Mouse (Mus musculus): ENCODE data around the gene 9130409I23Rik. TPM values are rescaled to one million over a fixed set of nuclear protein-coding genes. Genes with fewer than 3 reads are reported as not detected.
A peak's percentile ranks its signal among the peaks of the same experiment; 100 is the strongest.

9130409I23Rik gene
- polyA plus RNA-seq, 1 experiment from 2014 or later, result not detected

GRCm38 (mm10) chr1:181039652-181040051 is 11.4 kb upstream of the 9130409I23Rik start:
- H3K4me1 ChIP-seq, result no peaks in the 10 kb centered on the region
- no peak for ATAC-seq (ENCODE audit: low FRiP score, low read depth)
- H3K9ac ChIP-seq, result no peak overlapping the region
- no peak overlapping the region for H3K4me3 ChIP-seq
- H3K27ac ChIP-seq, result no peak overlapping the region
- WGBS, result 13% methylated on average over 4 of the region's 4 CpGs
- no peaks in the 10 kb centered on the region for H3K36me3 ChIP-seq
- H3K4me2 ChIP-seq (replicated peaks), result peak overlapping the region; percentile 42
- peaks cover 7% of the 10 kb centered on the region; the same call in 1 of the 2 replicates for H3K27me3 ChIP-seq
- no peaks in the 10 kb centered on the region for H3K9me3 ChIP-seq

GRCm38 (mm10) chr1:181047520-181047919 is 3.5 kb upstream of the 9130409I23Rik start:
- Histone ChIP-seq H3K27ac (no peak overlapping the region), H3K4me2 (replicated peaks) (no peak overlapping the region), H3K27me3 (no peaks in the 10 kb centered on the region), H3K4me1 (no peaks in the 10 kb centered on the region), H3K36me3 (no peaks in the 10 kb centered on the region), H3K4me3 (no peak overlapping the region), H3K9ac (no peak overlapping the region), H3K9me3 (no peaks in the 10 kb centered on the region)
- ATAC-seq (ENCODE audit: low FRiP score, low read depth), result no peak
- WGBS, result 56% methylated on average over 1 of the region's 1 CpGs

GRCm38 (mm10) chr1:181049328-181049842 is 1.7 kb upstream of the 9130409I23Rik start:
- no peak overlapping the region for H3K27ac ChIP-seq
- no peaks in the 10 kb centered on the region for H3K9me3 ChIP-seq
- no peak overlapping the region for H3K9ac ChIP-seq
- no peaks in the 10 kb centered on the region for H3K4me1 ChIP-seq
- no peak overlapping the region for H3K4me3 ChIP-seq
- ATAC-seq (ENCODE audit: low FRiP score, low read depth), result no peak
- no peaks in the 10 kb centered on the region for H3K36me3 ChIP-seq
- H3K4me2 ChIP-seq (replicated peaks), result no peak overlapping the region
- H3K27me3 ChIP-seq, result no peaks in the 10 kb centered on the region

- no peak overlapping the region for H3K4me3 ChIP-seq
- H3K9me3 ChIP-seq, result no peaks in the 10 kb centered on the region
- H3K4me1 ChIP-seq, result no peaks in the 10 kb centered on the region
- no peak overlapping the region for H3K27ac ChIP-seq
- no peak overlapping the region for H3K9ac ChIP-seq
- H3K4me2 ChIP-seq (replicated peaks), result no peak overlapping the region
- no peaks in the 10 kb centered on the region for H3K27me3 ChIP-seq
- ATAC-seq (ENCODE audit: low FRiP score, low read depth), result no peak
- H3K36me3 ChIP-seq, result no peaks in the 10 kb centered on the region
- 85% methylated on average over 4 of the region's 4 CpGs for WGBS
Measured at GRCm38 (mm10) chr1:181052898-181053297, 1.9 kb downstream of the 9130409I23Rik start.

- 60% methylated on average over 3 of the region's 3 CpGs for WGBS
- H3K27me3 ChIP-seq, result no peaks in the 10 kb centered on the region
- no peak overlapping the region for H3K9ac ChIP-seq
- ATAC-seq (ENCODE audit: low FRiP score, low read depth), result no peak
- H3K4me3 ChIP-seq, result no peak overlapping the region
- no peak overlapping the region for H3K4me2 ChIP-seq (replicated peaks)
- H3K36me3 ChIP-seq, result no peaks in the 10 kb centered on the region
- no peaks in the 10 kb centered on the region for H3K4me1 ChIP-seq
- no peak overlapping the region for H3K27ac ChIP-seq
- H3K9me3 ChIP-seq, result no peaks in the 10 kb centered on the region
Measured at GRCm38 (mm10) chr1:181061784-181062485, 10.9 kb downstream of the 9130409I23Rik start.

- Histone ChIP-seq H3K27me3 (no peaks in the 10 kb centered on the region), H3K36me3 (no peaks in the 10 kb centered on the region), H3K9me3 (no peaks in the 10 kb centered on the region), H3K4me2 (replicated peaks) (no peak overlapping the region), H3K4me1 (no peaks in the 10 kb centered on the region), H3K9ac (no peak overlapping the region), H3K4me3 (no peak overlapping the region), H3K27ac (no peak overlapping the region)
- ATAC-seq (ENCODE audit: low FRiP score, low read depth), result no peak
- WGBS, result 68% methylated on average over 2 of the region's 2 CpGs
Measured at GRCm38 (mm10) chr1:181063991-181064390, 13.0 kb downstream of the 9130409I23Rik start.

GRCm38 (mm10) chr1:181064648-181065047 is 13.6 kb downstream of the 9130409I23Rik start:
- Histone ChIP-seq H3K36me3 (no peaks in the 10 kb centered on the region), H3K27me3 (no peaks in the 10 kb centered on the region)
- WGBS, result 81% methylated on average over 6 of the region's 6 CpGs

GRCm38 (mm10) chr1:181068344-181068743 is 17.3 kb downstream of the 9130409I23Rik start:
- no peaks in the 10 kb centered on the region for H3K36me3 ChIP-seq
- WGBS, result 85% methylated on average over 1 of the region's 1 CpGs
- H3K9me3 ChIP-seq, result no peaks in the 10 kb centered on the region
- no peak overlapping the region for H3K9ac ChIP-seq
- no peaks in the 10 kb centered on the region for H3K4me1 ChIP-seq
- no peak overlapping the region for H3K4me3 ChIP-seq
- no peaks in the 10 kb centered on the region for H3K27me3 ChIP-seq
- no peak overlapping the region for H3K4me2 ChIP-seq (replicated peaks)
- H3K27ac ChIP-seq, result no peak overlapping the region
- ATAC-seq (ENCODE audit: low FRiP score, low read depth), result no peak

More at GRCm38 (mm10) chr1:181064648-181065047, 13.6 kb downstream of the 9130409I23Rik start:
- H3K9ac ChIP-seq, result no peak overlapping the region
- no peak overlapping the region for H3K4me3 ChIP-seq
- no peak for ATAC-seq (ENCODE audit: low FRiP score, low read depth)
- no peaks in the 10 kb centered on the region for H3K4me1 ChIP-seq
- no peaks in the 10 kb centered on the region for H3K9me3 ChIP-seq
- H3K27ac ChIP-seq, result no peak overlapping the region
- no peak overlapping the region for H3K4me2 ChIP-seq (replicated peaks)

- H3K27ac ChIP-seq, result no peak overlapping the region
- H3K4me3 ChIP-seq, result no peak overlapping the region
- H3K9me3 ChIP-seq, result no peaks in the 10 kb centered on the region
- H3K4me2 ChIP-seq (replicated peaks), result no peak overlapping the region
- 70% methylated on average over 11 of the region's 11 CpGs for WGBS
- no peaks in the 10 kb centered on the region for H3K36me3 ChIP-seq
- H3K9ac ChIP-seq, result no peak overlapping the region
- no peaks in the 10 kb centered on the region for H3K4me1 ChIP-seq
- no peaks in the 10 kb centered on the region for H3K27me3 ChIP-seq
- no peak for ATAC-seq (ENCODE audit: low FRiP score, low read depth)
Measured at GRCm38 (mm10) chr1:181069671-181070070, 18.6 kb downstream of the 9130409I23Rik start.

GRCm38 (mm10) chr1:181073075-181073474 is 22.0 kb downstream of the 9130409I23Rik start:
- Histone ChIP-seq H3K9ac (no peak overlapping the region), H3K9me3 (no peaks in the 10 kb centered on the region), H3K4me2 (replicated peaks) (no peak overlapping the region), H3K27ac (no peak overlapping the region), H3K4me3 (no peak overlapping the region), H3K4me1 (no peaks in the 10 kb centered on the region), H3K36me3 (no peaks in the 10 kb centered on the region), H3K27me3 (0 out of 2 replicates have a peak, but pooled peaks cover 3% of the 10 kb centered on the region)
- WGBS, result 51% methylated on average over 5 of the region's 5 CpGs
- ATAC-seq (ENCODE audit: low FRiP score, low read depth), result no peak

- H3K9ac ChIP-seq, result no peak overlapping the region
- H3K9me3 ChIP-seq, result no peaks in the 10 kb centered on the region
- no peaks in the 10 kb centered on the region for H3K36me3 ChIP-seq
- no peak overlapping the region for H3K4me3 ChIP-seq
- no peaks in the 10 kb centered on the region for H3K27me3 ChIP-seq
- no peak overlapping the region for H3K27ac ChIP-seq
- H3K4me1 ChIP-seq, result no peaks in the 10 kb centered on the region
- no peak overlapping the region for H3K4me2 ChIP-seq (replicated peaks)
- no peak for ATAC-seq (ENCODE audit: low FRiP score, low read depth)
- 36% methylated on average over 2 of the region's 2 CpGs for whole genome bisulfite sequencing
Measured at GRCm38 (mm10) chr1:181084021-181084420, 33.0 kb downstream of the 9130409I23Rik start.

GRCm38 (mm10) chr1:181090048-181090447 is 39.0 kb downstream of the 9130409I23Rik start:
- Histone ChIP-seq H3K36me3 (peaks cover 44% of the 10 kb centered on the region), H3K9me3 (no peaks in the 10 kb centered on the region), H3K4me1 (no peaks in the 10 kb centered on the region), H3K27me3 (no peaks in the 10 kb centered on the region), H3K4me3 (no peak overlapping the region), H3K9ac (no peak overlapping the region), H3K27ac (no peak overlapping the region), H3K4me2 (replicated peaks) (no peak overlapping the region)
- 80% methylated on average over 12 of the region's 12 CpGs for WGBS
- ATAC-seq (ENCODE audit: low FRiP score, low read depth), result no peak

Measured in limb, embryonic 13.5 days (tissue).